Mouse (Mus musculus) adrenal gland, adult (tissue): ENCODE measurements around the gene Plppr1.

Experiments
- DNase-seq, 2 experiments: peaks; one replicate each; pipeline ENCODE4 v3.0.0; 2022 to 2023; ENCODE audit warnings: low spot score in 1 of 2; ENCODE audit not compliant: inconsistent age in 2 of 2

The Plppr1 gene

DNA sequence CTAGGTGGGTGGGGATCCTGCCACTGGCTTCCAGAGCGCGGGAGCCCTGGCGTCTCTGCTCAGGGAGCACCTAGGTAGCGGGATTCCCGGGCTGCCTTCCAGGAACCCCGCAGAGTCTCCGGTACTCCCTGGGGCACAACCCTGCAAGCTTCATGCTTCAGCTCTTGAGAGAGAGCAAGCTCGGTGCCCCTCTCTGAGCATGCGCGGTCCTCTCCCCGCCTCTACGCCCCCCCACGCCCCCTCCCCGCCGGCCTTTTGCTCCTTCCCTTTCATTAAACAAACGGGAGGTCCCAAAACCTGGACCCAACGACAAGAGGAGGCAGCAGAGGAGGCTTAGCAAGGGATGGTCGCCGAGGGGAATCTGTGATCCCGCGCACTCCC is at the start of gene Plppr1:
Plppr1 (plus strand) TSS at position 253 of the 381 bp plus-strand sequence.
- peak in 1 of 2 experiments; percentile 33 for DNase-seq

DNA sequence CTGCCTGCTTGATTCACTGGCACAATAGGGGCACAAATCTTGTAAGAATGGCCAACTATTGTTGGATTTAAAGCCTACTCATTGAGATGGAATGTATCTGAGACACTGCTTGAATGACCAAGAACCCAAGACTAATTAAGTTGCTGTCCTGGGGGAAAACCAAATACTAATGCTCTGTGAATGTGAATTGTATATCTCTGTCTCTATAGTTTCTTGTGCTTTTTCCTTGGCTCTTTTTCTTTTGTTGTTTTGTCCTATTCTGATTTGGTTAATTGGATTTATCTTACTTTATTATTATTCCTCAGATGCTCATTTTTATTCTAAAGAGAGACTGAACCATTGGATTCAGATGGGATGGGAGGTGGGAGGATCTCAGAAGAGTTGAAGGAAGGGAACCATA is 42.4 kb upstream of the Plppr1 start:
- no peak for DNase-seq

DNA sequence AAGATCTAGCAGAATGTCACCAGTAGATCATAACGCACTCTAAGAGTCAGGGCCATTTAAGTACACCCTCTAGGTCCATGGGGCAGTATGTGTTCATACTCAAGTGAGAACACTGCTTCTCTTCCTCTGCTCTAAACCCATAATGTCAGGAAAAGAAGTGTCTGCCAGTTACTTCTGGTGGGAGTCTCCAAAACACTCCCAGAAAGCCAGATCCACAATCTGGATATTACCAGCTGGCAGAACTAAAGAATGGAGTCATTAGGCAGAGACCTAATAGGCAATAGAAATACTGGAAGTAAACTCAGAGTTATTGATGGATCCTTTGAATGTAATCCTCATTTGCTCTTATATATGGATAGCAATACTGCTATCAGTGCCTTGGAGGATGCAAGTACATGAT is 35.9 kb upstream of the Plppr1 start:
- DNase-seq: no peak

DNA sequence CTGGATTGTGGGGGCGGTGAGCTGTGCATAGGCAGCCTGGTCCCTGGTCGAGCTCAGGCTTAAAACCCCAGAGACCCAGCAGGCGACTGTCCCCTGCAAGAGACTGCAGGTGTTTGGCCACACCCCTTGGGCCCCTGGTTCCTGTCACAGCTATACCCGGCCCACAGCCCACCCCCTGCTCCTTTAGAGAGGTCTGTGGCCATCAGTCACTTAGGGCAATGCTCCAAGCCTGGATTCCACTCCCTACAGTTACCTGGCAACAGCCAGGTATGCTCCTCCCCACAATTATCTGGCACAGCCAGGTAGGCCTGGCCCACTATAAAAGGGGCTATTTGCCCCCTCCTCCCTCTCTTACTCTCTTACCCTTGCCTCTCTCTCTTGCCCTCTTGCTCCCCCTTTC is 20.8 kb upstream of the Plppr1 start:
- DNase-seq: no peak

DNA sequence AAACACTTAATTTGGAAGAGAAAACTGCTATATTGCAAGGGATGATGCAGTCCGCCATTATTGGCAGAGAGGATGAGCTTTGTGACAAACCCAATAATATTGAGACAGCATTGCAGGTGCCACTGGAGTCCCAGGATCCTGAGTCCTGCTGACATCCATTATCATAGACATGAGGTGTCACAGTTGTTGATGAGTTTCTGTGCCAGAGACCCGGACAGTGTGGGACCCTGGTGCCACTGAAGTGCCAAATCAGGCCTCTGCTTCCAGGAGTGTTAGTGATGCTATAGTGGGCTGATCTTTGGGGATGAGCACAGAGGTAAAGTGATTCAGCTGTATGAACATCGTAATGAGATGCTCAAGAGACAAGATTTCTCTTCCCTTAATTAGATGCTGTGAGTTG is 19.2 kb upstream of the Plppr1 start:
- peak in 1 of 2 experiments; percentile 13 for DNase-seq

DNA sequence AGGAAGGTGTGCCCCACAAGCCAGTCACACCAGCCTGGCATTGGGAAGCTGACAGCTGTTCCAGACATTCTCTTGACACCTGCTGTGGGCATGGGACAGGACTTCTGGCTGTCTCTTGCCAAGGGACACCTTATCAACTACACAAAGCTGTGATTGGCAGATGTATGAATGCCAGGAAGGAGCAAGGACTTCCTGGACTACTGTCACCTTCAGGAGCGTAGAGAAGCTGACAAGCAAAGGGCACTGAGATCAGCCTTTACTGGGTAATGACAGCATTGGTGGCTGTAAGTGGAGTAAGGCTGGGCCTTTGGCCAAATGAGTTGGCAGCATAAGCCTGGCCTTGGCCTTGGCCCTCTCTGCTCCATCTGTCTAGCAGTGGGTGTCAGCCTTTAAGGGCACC is 17.4 kb upstream of the Plppr1 start:
- peak; percentile 86 to 96 for DNase-seq

DNA sequence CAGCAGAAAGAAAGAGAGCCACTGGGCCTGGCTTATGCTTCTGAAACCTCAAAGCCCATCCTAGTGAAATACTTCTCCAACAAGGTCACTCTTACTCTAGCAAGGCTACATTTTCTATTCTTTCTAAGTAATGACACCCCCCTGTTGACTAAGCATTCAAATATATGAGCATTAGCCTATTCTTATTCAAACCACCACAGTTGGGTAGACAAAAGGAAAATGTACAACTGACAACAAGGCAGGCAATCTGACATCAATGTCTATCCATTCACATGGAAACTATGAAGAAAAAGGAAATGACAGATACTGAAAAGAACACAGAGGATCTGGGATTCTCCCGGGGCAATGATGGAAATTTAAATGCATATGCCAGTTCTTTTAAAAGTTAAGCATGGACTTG is 8.4 kb upstream of the Plppr1 start:
- DNase-seq: no peak

DNA sequence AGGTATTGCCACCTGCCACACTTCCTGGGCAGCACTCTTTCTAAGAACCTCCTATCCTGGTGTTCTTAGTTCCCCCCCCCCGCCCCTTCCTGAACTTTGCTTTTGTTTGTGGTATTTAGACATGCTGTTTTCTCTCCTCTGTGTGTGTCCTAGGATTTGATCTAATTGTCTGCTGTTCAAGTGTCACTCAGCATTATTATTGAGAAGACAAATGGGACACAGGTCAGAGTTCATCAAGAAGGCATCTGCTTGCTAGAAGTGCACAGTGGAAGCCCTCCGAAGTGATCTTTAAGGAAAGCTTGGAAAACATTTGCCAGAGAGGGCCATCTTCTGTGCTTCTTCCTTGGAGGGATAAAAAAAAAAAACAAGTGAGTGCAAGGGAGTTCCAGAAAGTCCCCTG is 1.2 kb upstream of the Plppr1 start:
- DNase-seq: no peak

DNA sequence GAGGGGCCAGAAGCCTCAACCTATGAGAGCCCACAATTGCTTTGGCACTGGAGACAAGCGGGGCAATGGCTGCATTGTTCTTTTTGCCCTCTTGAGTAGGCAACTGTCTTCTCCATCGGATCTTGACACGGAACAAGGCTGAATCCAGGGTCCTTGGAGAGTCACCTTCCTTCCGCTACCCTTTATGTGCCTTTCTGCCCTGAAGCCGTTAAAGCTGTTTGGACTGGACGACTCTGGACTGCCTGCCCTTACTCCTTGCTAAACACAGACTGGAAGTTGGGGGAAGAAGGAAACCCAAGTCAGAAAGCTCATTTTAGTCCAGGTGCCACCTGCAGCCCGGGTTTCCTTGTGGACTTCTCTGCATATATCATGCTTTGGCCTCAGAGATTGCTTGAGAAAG is 516 bp upstream of the Plppr1 start:
- peak in 1 of 2 experiments; percentile 22 for DNase-seq

DNA sequence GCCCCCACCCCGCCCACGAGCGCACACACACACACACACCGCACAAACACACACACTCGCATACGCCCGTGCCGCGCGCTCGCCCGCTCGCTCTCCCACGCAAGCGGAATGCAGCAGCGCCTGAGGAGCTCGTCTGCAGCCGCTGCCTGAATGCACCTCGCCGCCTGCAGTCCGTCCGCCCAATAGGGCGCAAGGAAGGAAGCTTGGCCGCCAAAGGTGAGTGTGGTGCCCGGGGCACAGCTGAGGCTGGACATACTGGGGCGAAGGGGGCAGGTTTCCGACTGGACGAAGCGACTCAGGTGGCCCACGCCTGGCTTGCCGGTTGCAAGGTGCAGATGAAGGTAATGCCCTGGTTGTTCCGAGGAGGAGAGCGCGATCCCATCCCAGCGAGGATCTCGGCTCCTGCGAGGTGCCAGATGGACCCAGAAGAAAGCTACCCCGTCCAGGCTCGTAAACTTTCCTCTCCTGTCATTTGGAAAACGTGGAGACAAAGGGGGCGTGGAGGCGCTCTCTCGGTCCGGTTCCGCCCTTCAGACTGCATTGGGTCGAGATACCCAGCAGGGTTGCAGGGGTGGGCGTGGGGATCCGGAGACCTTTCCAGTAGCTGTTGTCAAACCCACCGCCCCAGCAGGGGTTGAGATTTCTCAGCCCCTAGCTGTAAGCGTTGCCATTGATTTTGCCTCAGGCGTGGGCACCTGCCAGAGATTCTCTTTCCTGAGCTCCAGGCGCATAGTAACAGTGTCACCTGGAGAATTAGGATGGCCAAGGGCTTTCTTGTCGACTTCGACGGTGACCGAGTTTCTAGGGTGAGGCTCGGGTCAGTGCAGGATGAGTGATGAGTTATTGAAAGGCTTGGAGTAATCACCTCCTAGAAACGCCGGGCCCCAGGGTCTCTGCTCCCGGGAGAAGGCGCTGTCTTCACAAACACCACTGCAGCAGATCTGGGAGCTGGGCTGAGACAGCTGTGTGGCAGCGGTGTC is 619 bp downstream of the Plppr1 start:
- peak; percentile 10 to 50 for DNase-seq

DNA sequence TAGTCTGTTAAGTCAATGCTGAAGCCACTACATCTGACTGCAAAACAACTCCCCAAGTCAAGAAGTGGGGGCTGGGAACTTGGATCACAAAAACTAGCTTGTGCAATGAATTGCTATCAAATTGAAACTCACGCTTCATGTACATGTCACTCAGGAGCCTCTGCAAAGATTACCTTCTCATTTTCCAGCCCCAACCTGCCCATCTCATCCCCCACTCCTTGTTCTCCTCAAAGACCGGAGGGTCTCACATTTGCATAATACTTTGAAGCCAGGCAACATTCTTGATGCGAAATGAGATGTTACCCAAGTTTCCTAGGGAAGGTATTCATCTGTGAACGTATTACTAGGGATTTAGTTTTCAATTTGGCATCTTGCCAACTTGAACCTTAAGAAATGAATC is 10.4 kb downstream of the Plppr1 start:
- DNase-seq: no peak

DNA sequence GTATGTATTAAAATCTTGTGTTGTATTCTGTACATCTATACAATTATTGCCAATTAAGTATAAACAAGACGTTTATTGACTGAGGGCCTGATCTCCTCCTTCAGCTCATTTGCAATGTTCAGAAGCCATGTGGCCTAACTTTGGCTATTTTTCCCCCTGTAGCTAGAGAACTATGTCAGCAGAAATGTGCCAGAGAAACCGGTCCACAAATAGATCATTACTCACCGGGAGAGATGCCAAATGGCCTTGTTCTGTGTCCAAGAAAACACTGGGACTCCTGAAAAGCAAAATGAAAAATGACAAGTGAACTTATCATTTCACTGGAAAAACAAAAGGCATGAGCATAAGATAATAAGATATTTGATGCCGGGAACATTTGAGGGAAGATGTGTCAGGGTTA is 13.8 kb downstream of the Plppr1 start:
- DNase-seq: peak; percentile 77 to 96

DNA sequence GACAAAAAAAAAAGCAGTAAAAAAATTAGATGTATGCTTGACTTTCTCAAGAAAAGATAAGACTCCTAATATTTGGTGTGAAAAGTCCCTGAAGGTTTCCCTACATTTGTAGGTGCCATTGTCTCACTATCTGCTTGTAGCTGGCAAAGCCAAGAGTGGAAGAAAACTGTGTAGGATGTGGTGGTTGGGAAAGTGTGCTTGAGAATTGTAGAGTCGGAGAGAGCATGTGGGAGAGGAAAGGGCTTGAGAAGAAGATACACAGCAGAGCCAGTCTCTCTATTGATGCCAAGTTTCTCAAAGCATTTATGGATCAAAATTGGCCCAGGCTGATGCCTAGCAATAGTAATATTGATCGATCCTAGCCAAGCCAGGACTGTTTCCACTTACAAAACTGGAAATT is 16.8 kb downstream of the Plppr1 start:
- no peak for DNase-seq

DNA sequence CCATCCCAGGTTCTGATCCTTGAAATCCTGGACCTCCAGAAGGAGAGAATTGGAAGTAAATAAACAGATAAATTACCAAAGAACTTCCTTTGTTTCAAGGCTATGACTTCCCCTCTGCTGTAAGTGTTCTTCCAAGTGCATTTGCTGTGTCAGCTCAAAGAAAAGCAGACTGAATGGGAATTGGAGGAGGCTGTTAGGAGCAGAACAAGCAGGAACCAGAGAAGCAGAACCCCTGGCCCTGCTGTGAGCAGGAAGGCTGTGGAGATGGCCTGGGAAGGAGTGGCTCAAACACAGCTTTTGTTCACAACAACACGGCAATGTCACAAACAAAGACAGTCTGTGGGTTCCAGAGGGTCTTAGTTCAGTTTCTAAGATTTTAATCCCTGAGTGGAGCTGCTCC is 20.3 kb downstream of the Plppr1 start:
- DNase-seq: no peak

DNA sequence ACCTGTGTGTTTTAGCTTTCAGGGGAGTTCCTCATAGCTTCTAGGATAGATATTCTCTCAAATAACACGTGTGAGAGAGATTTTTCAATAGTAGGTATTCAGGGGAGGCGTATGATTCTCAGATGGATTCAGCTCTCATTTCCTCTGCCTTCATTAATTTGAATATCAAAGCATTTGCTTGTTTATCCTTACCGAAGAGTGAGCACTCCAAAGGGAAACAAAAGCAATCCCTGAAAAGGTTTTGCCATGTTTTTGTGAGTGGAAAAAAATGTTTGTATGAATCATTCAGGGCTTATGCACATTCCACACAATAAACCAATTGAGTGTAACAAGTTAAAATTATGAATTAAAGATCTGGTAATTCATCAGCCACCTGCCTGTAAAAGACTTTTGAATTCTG is 29.1 kb downstream of the Plppr1 start:
- DNase-seq: no peak

DNA sequence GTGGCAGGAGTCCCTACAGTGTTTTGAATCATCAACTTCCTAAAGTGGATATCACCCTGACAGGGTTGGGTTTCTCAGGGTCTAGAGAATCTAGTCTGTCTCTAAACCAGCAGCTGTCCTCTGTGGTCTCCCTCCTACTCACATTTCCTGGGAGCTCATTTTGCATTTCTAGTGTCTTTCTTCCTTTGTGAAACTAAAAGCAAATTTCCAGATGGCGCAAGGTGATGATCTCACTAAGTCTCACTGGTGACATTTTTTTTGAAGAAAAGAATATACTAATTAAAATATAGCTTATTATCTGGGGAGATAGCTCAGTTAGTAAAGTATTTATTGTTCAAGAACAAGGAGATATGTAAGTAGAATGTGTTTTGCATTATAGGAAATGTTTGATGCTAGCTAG is 31.4 kb downstream of the Plppr1 start:
- no peak for DNase-seq

DNA sequence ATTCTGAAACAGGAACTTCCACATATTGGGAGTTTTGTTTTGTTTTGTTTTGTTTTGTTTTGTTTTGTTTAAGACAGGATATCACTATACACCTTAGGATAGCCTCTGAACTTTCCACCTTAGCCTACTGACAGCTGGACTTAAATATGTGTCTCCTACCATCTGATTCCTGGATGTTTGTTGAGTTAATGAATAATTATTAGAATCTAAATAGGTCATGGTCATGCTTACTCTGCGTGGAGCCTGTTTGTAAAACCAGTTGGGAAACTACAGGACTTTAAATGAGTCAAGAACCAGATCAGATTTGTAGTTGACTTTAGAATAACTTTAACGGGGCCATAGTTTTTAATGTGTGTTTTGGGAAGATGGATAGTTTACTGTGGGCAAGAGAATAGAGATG is 40.4 kb downstream of the Plppr1 start:
- no peak for DNase-seq

DNA sequence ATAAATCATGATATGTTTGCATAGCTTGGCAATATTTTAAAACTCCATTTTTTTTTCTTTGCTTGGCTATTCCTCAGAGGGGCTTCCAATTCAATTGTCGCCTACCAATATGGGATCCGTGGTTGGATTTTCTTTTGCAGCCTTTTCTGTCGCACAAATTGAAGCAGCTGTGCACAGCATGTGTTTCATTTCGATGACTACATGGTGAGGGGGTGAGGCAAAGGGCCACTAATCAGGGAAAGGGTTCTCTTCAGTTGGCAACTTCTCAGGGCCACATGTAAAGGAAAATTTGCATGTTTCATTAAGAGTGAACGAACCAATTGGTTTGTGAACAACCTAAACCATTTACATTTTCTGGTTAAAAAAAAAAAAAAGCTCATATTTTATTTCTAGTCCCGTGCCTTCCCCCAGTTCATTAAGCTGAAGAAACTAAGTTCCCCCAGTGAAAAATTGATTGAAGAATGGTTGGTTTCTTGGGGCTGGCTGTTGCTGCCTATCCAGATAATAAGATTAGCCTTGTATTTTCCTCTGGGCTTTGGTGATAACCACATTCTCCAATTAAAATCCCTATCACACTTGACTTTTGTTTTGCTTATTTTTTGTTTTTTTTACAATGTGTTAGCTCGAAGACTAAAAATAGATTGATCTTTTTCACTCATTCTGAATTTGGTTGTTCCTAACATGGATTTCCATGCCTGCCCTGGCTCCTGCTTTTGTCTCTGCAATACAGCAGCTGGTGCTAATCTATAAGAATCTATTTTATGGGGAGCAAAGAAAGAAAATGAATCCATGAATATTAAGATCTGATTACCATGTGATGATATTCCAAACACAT is 43.1 kb downstream of the Plppr1 start:
- no peak for DNase-seq

DNA sequence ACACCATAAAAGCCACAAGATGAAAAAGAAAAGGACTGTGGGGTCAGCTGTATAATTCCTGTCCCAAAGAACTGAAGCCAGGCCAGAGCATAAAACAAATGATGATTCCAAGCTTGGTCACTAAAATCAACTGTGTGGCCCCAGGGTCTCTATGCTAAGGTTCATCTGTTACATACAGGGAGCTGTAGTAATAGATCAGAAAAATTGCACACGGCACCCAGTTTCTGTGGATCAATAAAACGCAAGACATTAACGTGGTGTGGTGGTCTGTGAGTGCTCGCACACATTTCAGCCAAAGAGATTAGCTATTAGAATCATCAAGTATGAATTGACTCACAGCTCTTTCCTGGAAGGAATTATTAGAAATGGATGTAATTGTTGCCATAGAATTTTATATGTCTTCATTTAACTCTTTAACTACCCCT is 43.7 kb downstream of the Plppr1 start:
- no peak for DNase-seq

DNA sequence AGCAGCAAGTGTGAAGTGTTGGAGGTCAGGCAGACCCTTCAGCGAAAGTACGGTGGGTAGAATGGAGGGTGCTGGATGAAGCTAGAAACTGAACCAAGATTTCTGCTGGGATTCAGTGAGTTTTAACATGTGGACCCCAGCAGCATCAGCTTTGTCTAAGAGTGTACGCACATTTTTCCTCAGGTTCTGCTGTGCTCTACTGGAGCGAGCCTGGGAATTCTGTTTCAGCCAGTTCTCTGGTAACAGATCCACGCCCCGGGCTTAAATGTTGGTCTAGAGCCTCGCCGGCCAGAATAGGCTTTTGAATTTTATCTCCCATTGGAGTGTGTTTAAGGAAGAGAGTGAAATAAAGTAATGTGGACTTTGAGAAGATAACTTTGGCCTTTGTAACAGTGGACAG is 45.8 kb downstream of the Plppr1 start:
- DNase-seq: no peak

DNA sequence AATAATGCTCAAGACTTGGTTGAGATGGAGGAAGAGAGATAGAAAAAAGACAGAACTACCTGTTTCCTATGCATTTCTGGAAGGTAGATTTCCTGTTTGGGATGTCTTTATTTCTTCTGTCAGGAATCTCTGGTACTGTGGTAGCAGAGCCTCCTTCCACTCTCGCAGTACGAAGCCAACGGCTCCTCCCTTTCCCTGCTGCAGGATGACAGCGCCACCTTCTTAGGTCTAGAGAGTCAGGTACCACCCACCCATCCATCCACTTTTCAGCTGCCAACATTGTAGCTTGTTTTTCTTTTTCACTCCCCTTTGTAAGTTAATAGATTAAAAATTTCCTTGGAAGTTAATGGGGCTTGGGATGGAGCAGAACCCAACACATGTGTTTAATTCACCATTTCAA is 48.8 kb downstream of the Plppr1 start:
- no peak for DNase-seq

DNA sequence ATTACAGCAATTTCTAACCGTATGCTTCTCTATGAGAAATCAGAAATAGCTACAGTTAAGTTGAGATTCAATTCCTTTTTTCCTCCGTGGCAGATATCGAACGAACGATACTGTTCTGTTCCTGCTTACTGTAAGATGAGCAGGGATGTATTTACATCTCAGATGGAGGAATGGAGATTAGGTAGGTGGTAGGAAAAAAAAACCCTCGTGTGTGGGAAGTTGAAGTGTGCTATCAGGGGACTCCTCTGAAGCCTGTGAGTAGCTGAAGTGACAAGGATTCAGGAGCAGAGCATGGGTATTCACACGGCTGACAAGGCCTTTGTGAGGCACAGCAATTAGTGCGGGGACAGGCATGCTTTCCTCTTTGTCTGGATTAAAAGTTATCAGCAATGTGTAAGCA is 49.3 kb downstream of the Plppr1 start:
- DNase-seq: no peak
